Mouse (Mus musculus): ENCODE measurements around the gene Gm37240. TPM values are rescaled to one million over a fixed set of nuclear protein-coding genes. Genes with fewer than 3 reads are reported as not detected.
"Not testable (repeated sequence)": the region's sequence is repeated elsewhere in the genome, so short reads cannot be mapped to it uniquely, and the experiment has no call there.

Gene Gm37240
- polyA plus RNA-seq, 1 experiment: 0.77 TPM

DNA sequence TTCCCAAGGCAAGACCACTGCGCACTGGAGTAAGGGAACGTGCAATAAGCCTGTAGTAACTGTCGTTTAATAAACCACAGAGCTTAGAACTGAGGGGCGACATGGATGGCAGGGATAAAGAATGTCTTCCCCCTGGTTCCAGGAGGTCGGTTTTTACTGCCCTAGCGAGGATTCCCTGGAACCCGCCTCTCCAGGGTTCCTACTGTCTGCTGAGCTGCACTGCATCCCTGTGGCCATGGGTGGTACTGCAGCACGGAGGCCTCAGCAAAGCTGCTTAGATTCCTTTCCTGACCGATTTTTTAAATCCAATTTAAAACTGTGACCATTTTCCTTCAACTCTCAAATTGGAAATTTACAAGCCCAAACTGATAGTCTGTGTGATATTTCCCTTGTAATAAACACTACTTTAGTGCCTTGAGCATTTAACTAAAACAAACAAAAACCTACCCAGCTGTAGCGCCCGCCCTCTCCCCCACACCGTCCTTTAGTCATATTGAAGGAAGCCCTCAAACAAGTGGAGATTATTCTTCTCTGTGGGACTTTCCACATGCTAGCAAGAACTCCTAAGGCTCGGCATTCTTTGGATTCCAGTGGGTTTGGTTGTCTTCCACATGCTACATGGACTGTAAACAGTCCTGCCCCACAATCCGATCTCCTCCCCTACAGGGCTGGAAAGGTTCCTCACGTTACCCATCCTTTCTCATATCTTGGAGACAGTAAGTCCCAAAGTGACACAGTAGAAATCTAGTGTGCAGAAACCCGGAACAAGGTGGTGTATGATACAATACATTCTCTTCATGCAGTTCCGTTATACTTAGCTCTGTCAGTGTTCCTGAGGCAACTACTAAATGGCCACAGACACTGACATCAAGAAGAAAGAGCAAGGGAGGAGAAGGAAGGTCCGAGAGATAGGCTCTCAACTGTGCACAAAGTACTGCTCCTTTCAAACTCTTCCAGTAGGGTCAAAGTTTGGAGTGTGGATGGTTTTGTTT lies 36.9 kb upstream of the Gm37240 start:
- H3K27me3 ChIP-seq (ENCODE audit: control insufficient read depth, insufficient read depth, low read length): no peaks in the 10 kb centered on the region
- H3K4me3 ChIP-seq (replicated peaks; ENCODE audit: insufficient read depth, low read depth, low read length): no peak overlapping the region
- no peak for TF ChIP-seq POLR2A (IDR thresholded peaks at IDR 0.05; ENCODE audit: borderline replicate concordance, insufficient read depth, low read length)
- peak; percentile 95 for TF ChIP-seq CTCF (IDR thresholded peaks at IDR 0.05; ENCODE audit: borderline replicate concordance, insufficient read depth, low read depth, low read length)
- peak; percentile 73 to 86 for DNase-seq
- H3K4me1 ChIP-seq (ENCODE audit: control insufficient read depth, insufficient read depth, low read length): no peaks in the 10 kb centered on the region
- H3K27ac ChIP-seq (ENCODE audit: insufficient read depth, low read length): no peak overlapping the region
- WGBS: 47% methylated on average over 18 of the region's 18 CpGs

DNA sequence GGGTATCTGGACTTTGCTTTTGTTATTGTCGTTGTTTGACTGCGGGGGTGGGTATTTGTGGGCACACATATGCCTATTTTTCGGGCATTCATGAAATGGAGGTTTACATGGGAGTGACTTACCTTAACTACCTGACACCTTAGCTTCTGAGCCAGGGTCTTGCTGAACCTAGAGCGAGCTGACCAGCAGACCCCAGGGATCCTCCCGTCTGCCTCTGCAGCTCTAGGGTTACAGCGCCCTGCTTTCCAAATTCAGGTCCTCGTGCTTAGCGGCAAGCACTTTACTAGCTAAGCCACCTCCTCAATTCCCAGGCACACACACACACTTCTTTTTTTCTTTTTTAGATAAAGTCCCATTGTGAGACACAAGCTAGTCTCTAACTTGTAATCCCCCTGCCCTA lies 36.0 kb upstream of the Gm37240 start:
- DNase-seq: no peak
- Histone ChIP-seq H3K27ac (ENCODE audit: insufficient read depth, low read length) (no peak overlapping the region), H3K27me3 (ENCODE audit: control insufficient read depth, insufficient read depth, low read length) (no peaks in the 10 kb centered on the region), H3K4me1 (ENCODE audit: control insufficient read depth, insufficient read depth, low read length) (no peaks in the 10 kb centered on the region), H3K4me3 (replicated peaks; ENCODE audit: insufficient read depth, low read depth, low read length) (no peak overlapping the region)
- TF ChIP-seq POLR2A (IDR thresholded peaks at IDR 0.05; ENCODE audit: borderline replicate concordance, insufficient read depth, low read length): no peak
- TF ChIP-seq CTCF (IDR thresholded peaks at IDR 0.05; ENCODE audit: borderline replicate concordance, insufficient read depth, low read depth, low read length): no peak
- 91% methylated on average over 8 of the region's 8 CpGs for WGBS

DNA sequence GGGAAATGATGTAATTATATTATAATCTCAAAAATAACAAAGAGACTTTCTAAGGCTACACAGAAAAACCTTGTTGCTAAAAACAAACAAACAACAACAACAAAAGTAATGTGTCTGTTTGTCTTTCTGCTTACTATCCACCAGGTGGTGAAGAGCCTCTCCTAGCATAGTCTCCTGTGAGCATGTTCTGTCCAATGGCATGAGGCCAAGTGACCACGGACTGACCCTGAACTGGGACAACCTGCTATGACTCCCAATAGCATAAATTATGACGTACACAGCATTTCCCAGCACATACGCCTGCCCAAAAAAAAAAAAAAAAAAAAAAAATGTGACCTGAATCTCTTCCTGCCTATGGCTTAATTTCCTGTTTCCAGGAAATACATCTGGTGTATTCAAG lies 35.0 kb upstream of the Gm37240 start:
- Histone ChIP-seq H3K27ac (ENCODE audit: insufficient read depth, low read length) (no peak overlapping the region), H3K4me1 (ENCODE audit: control insufficient read depth, insufficient read depth, low read length) (no peaks in the 10 kb centered on the region), H3K4me3 (replicated peaks; ENCODE audit: insufficient read depth, low read depth, low read length) (no peak overlapping the region), H3K27me3 (ENCODE audit: control insufficient read depth, insufficient read depth, low read length) (no peaks in the 10 kb centered on the region)
- 31% methylated on average over 3 of the region's 3 CpGs for WGBS
- DNase-seq: peak in 1 of 2 experiments; percentile 14
- TF ChIP-seq CTCF (IDR thresholded peaks at IDR 0.05; ENCODE audit: borderline replicate concordance, insufficient read depth, low read depth, low read length) (no peak), POLR2A (IDR thresholded peaks at IDR 0.05; ENCODE audit: borderline replicate concordance, insufficient read depth, low read length) (no peak)

DNA sequence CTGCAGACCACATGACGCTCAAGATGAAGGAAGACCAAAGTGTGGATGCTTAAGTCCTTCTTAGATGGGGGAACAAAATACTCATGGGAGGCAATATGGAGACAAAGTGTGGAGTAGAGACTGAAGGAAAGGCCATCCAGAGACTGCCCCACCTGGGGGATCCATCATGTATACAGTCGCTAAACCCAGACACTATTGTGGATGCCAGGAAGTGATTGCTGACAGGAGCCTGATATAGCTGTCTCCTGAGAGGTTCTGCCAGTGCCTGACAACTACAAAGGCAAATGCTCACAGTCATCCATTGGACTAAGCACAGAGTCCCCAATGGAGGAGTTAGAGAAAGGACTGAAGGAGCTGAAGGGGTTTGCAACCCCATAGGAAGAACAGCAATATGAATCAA lies 33.4 kb upstream of the Gm37240 start:
- WGBS: 98% methylated on average over 2 of the region's 2 CpGs
- H3K27ac ChIP-seq (ENCODE audit: insufficient read depth, low read length); DNase-seq; H3K4me1 ChIP-seq (ENCODE audit: control insufficient read depth, insufficient read depth, low read length); H3K27me3 ChIP-seq (ENCODE audit: control insufficient read depth, insufficient read depth, low read length); H3K4me3 ChIP-seq (replicated peaks; ENCODE audit: insufficient read depth, low read depth, low read length): not testable (repeated sequence)

DNA sequence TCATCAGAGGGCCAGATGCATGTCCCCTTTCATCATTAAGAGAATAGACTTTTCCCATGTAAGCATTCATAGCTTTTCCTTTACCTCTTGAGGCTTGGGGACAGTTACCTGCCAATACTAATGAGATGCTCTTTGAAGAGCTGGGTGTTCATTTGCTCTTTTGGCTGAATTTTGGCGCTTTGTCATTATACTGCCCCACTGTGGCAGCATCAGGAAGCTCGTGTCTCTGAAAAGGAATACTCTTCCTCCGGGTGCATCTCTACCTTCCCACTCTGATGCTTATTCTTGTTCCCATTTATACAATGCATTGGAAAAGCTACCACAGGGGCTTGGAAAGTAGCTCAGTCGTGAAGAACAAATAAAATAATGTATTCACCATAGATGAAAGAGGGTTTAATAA lies 30.3 kb upstream of the Gm37240 start:
- no peak overlapping the region for H3K4me3 ChIP-seq (replicated peaks; ENCODE audit: insufficient read depth, low read depth, low read length)
- no peak overlapping the region for H3K27ac ChIP-seq (ENCODE audit: insufficient read depth, low read length)
- peak; percentile 17 to 44 for DNase-seq
- 8% methylated on average over 4 of the region's 4 CpGs for WGBS
- no peaks in the 10 kb centered on the region for H3K4me1 ChIP-seq (ENCODE audit: control insufficient read depth, insufficient read depth, low read length)
- TF ChIP-seq POLR2A (IDR thresholded peaks at IDR 0.05; ENCODE audit: borderline replicate concordance, insufficient read depth, low read length): no peak
- TF ChIP-seq CTCF (IDR thresholded peaks at IDR 0.05; ENCODE audit: borderline replicate concordance, insufficient read depth, low read depth, low read length): peak; percentile 58; the same call in 1 of the 2 replicates
- H3K27me3 ChIP-seq (ENCODE audit: control insufficient read depth, insufficient read depth, low read length): no peaks in the 10 kb centered on the region

DNA sequence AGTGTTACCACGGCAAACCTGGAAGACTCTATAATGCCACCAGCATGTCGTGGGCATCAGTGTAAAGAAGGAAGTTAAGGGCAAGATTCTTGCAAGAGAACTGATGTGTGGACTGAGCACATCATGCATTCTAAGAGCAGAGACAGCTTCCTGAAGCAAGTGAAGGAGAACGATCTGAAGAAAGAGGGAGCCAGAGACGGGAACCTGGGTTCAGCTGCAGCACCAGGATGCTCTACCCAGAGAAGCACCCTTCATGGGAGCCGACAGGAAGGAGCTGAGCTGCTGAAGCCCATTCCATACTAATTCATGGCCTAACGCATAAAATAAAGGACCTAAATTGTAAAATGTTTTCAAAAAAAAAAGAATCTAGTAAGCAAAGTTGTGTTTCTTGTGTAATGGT lies 27.5 kb upstream of the Gm37240 start:
- Histone ChIP-seq H3K4me1 (ENCODE audit: control insufficient read depth, insufficient read depth, low read length) (no peaks in the 10 kb centered on the region), H3K4me3 (replicated peaks; ENCODE audit: insufficient read depth, low read depth, low read length) (no peak overlapping the region), H3K27ac (ENCODE audit: insufficient read depth, low read length) (no peak overlapping the region), H3K27me3 (ENCODE audit: control insufficient read depth, insufficient read depth, low read length) (no peaks in the 10 kb centered on the region)
- 94% methylated on average over 6 of the region's 6 CpGs for WGBS
- no peak for DNase-seq
- TF ChIP-seq POLR2A (IDR thresholded peaks at IDR 0.05; ENCODE audit: borderline replicate concordance, insufficient read depth, low read length): no peak
- TF ChIP-seq CTCF (IDR thresholded peaks at IDR 0.05; ENCODE audit: borderline replicate concordance, insufficient read depth, low read depth, low read length): no peak

DNA sequence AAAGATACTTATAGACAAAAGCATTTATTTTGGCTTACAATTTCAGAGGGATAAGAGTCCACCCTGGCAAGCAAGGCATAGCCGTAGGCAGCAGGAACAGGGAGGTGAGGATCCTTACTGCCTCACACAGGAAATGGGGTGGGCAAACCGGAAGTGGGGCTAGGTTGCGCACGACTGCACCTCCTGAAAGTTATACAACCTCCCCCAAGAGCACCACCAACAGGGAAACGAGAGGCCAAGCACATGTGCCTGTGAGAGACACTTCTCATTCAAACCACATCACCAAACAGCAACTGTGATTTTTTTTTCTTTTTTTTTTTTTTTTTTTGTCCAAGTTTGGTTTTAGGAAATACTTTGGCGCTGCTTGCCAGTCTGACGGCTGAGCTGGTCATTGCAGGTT lies 19.8 kb upstream of the Gm37240 start:
- H3K27me3 ChIP-seq (ENCODE audit: control insufficient read depth, insufficient read depth, low read length): no peaks in the 10 kb centered on the region
- TF ChIP-seq POLR2A (IDR thresholded peaks at IDR 0.05; ENCODE audit: borderline replicate concordance, insufficient read depth, low read length) (no peak), CTCF (IDR thresholded peaks at IDR 0.05; ENCODE audit: borderline replicate concordance, insufficient read depth, low read depth, low read length) (no peak)
- no peaks in the 10 kb centered on the region for H3K4me1 ChIP-seq (ENCODE audit: control insufficient read depth, insufficient read depth, low read length)
- H3K4me3 ChIP-seq (replicated peaks; ENCODE audit: insufficient read depth, low read depth, low read length): no peak overlapping the region
- no peak overlapping the region for H3K27ac ChIP-seq (ENCODE audit: insufficient read depth, low read length)
- WGBS: 69% methylated on average over 7 of the region's 7 CpGs
- DNase-seq: no peak

DNA sequence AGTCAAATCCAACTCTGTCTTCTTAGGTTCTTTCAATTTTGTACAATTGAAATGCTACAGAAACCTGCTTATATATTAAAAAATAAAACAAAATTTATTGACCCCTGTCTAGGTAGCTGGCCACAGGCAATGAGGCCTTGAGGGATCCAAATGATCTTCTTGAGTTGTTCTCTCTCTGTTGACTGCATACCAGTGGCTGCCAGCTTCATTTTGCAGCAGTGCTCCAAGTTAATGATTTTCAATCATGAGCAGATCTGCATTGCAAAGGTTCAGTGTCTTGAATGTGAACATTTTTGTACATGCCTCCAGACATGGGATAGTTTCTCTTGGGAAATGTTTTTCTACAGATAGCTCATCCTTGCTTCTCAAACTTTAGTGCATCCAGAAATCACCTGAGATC lies 17.1 kb upstream of the Gm37240 start:
- Histone ChIP-seq H3K4me1 (ENCODE audit: control insufficient read depth, insufficient read depth, low read length) (no peaks in the 10 kb centered on the region), H3K27ac (ENCODE audit: insufficient read depth, low read length) (no peak overlapping the region), H3K4me3 (replicated peaks; ENCODE audit: insufficient read depth, low read depth, low read length) (no peak overlapping the region), H3K27me3 (ENCODE audit: control insufficient read depth, insufficient read depth, low read length) (no peaks in the 10 kb centered on the region)
- DNase-seq: no peak
- TF ChIP-seq POLR2A (IDR thresholded peaks at IDR 0.05; ENCODE audit: borderline replicate concordance, insufficient read depth, low read length): no peak
- no peak for TF ChIP-seq CTCF (IDR thresholded peaks at IDR 0.05; ENCODE audit: borderline replicate concordance, insufficient read depth, low read depth, low read length)
